Mouse (Mus musculus) liver, embryonic 11.5 days (tissue): ENCODE results near the gene Zbtb3. TPM values are rescaled to one million over a fixed set of nuclear protein-coding genes. Genes with fewer than 3 reads are reported as not detected.
A peak's percentile ranks its signal among the peaks of the same experiment; 100 is the strongest.

ENCODE experiments used
- ATAC-seq: fragments of 200-750 bp; cut with Nextera tagmentation; replicated peaks from 2 replicates; pipeline ENCODE4 v1.8.0; 2017; ENCODE audit warnings: moderate number of reproducible peaks, mild to moderate bottlenecking, moderate TSS enrichment, moderate library complexity; ENCODE audit not compliant: low FRiP score
- DNase-seq: peaks from one replicate; pipeline ENCODE4 v3.0.0-alpha.2; 2017; ENCODE audit warnings: low spot score
- H3K27ac ChIP-seq: fragments of 300-500 bp; sonication (generic); 2 replicates; pipeline ENCODE4 v1.5.1; 2014; ENCODE audit warnings: mild to moderate bottlenecking, low read depth, low read length, control low read depth
- H3K27me3 ChIP-seq: fragments of 300-500 bp; sonication (generic); replicated peaks from 2 replicates; pipeline ENCODE4 v1.6.1; 2014; ENCODE audit warnings: low read length, mixed read lengths; ENCODE audit not compliant: control insufficient read depth, insufficient read depth
- H3K36me3 ChIP-seq: fragments of 300-500 bp; sonication (generic); 2 replicates; pipeline ENCODE4 v1.6.1; 2014; ENCODE audit warnings: mild to moderate bottlenecking, low read length, moderate library complexity, mixed read lengths; ENCODE audit not compliant: control insufficient read depth, insufficient read depth
- H3K4me1 ChIP-seq: fragments of 300-500 bp; sonication (generic); replicated peaks from 2 replicates; pipeline ENCODE4 v1.6.1; 2014; ENCODE audit warnings: low read length, mixed read lengths; ENCODE audit not compliant: control insufficient read depth, insufficient read depth
- H3K4me2 ChIP-seq: fragments of 300-500 bp; sonication (generic); 2 replicates; pipeline ENCODE4 v1.6.1; 2014; ENCODE audit warnings: mild to moderate bottlenecking, control low read depth, moderate library complexity
- H3K4me3 ChIP-seq: fragments of 300-500 bp; sonication (generic); 2 replicates; pipeline ENCODE4 v1.5.1; 2014; ENCODE audit warnings: low read depth, low read length, control low read depth
- H3K9ac ChIP-seq: fragments of 300-500 bp; sonication (generic); 2 replicates; pipeline ENCODE4 v1.6.1; 2014; ENCODE audit warnings: low read depth, low read length, control low read depth
- H3K9me3 ChIP-seq: fragments of 300-500 bp; sonication (generic); 2 replicates; pipeline ENCODE4 v1.6.1; 2016; ENCODE audit warnings: low read length, inconsistent platforms, mixed read lengths; ENCODE audit not compliant: control insufficient read depth
- WGBS: fragments of 180-500 bp; shearing (Covaris S2); extraction: QIAGEN DNeasy Blood & Tissue Kit; methylation state at CpG from one replicate; pipeline ENCODE4 v1.1.7; 2014; 5-methylcytosine and 5-hydroxymethylcytosine counted together
- polyA plus RNA-seq: library from polyadenylated mRNA; unstranded; fragments of >200 nt; fragmentation: Nextera tagmentation; extraction: Ambion mirVana; gene quantifications from 2 replicates; pipeline ENCODE4 v1.2.1, GENCODE M21; 2014

Zbtb3 gene
- polyA plus RNA-seq, 1 experiment from 2014 or later = 3.2 TPM

- no peaks in the 10 kb centered on the region for H3K9me3 ChIP-seq
- H3K27ac ChIP-seq = peak overlapping the region; percentile 98
- DNase-seq = no peak
- no peak for ATAC-seq
- no peaks in the 10 kb centered on the region for H3K27me3 ChIP-seq
- H3K4me1 ChIP-seq = peaks cover 20% of the 10 kb centered on the region
- peak overlapping the region; percentile 85 for H3K9ac ChIP-seq
- H3K4me3 ChIP-seq = peak overlapping the region; percentile 100
- 18% methylated on average over 14 of the region's 14 CpGs for WGBS
- H3K4me2 ChIP-seq = peak overlapping the region; percentile 93
- peaks cover 25% of the 10 kb centered on the region for H3K36me3 ChIP-seq
These were observed 16.0 kb downstream of the Zbtb3 start for GRCm38 (mm10) chr19:8818301-8818798.

GRCm38 (mm10) chr19:8818801-8819595 is 16.6 kb downstream of the Zbtb3 start, which contains the start of gene Ttc9c:
TSS of gene Ttc9c (minus strand) at chr19:8819333.
- peak within 1 kb of the TSS; percentile 93 for H3K4me2 ChIP-seq
- peaks cover 26% of the 10 kb centered on the region for H3K36me3 ChIP-seq
- peak within 1 kb of the TSS; percentile 100 for H3K4me3 ChIP-seq
- H3K27me3 ChIP-seq = no peaks in the 10 kb centered on the region
- ATAC-seq (peak; percentile 85), DNase-seq (peak; percentile 92)
- no peaks in the 10 kb centered on the region for H3K9me3 ChIP-seq
- peaks cover 21% of the 10 kb centered on the region for H3K4me1 ChIP-seq
- peak within 1 kb of the TSS; percentile 98 for H3K27ac ChIP-seq
- H3K9ac ChIP-seq = peak within 1 kb of the TSS; percentile 98
- under 1% methylated on average over 33 of the region's 33 CpGs for WGBS

- Histone ChIP-seq H3K27me3 (no peaks in the 10 kb centered on the region), H3K9ac (peak within 1 kb of the TSS; percentile 98), H3K4me1 (peaks cover 21% of the 10 kb centered on the region), H3K36me3 (peaks cover 31% of the 10 kb centered on the region), H3K27ac (peak within 1 kb of the TSS; percentile 98), H3K4me3 (peak within 1 kb of the TSS; percentile 100), H3K9me3 (no peaks in the 10 kb centered on the region), H3K4me2 (peak within 1 kb of the TSS; percentile 93)
- peak; percentile 94 for DNase-seq
- under 1% methylated on average over 81 of the region's 83 CpGs for WGBS
- peak; percentile 93 for ATAC-seq
These were observed 17.5 kb downstream of the Zbtb3 start, which contains the start of gene Hnrnpul2 for GRCm38 (mm10) chr19:8819596-8820423. TSS of gene Hnrnpul2 (plus strand) at chr19:8820010.

GRCm38 (mm10) chr19:8820424-8820956 is 18.1 kb downstream of the Zbtb3 start:
- Histone ChIP-seq H3K9ac (peak overlapping the region; percentile 98), H3K4me3 (peak overlapping the region; percentile 100), H3K4me1 (peaks cover 21% of the 10 kb centered on the region), H3K36me3 (peaks cover 31% of the 10 kb centered on the region), H3K4me2 (peak overlapping the region; percentile 93), H3K27me3 (no peaks in the 10 kb centered on the region), H3K27ac (peak overlapping the region; percentile 98), H3K9me3 (no peaks in the 10 kb centered on the region)
- WGBS = under 1% methylated on average over 48 of the region's 48 CpGs
- ATAC-seq = peak; percentile 48
- DNase-seq = no peak

- H3K4me1 ChIP-seq = peaks cover 21% of the 10 kb centered on the region
- H3K4me2 ChIP-seq = peak overlapping the region; percentile 93
- H3K9ac ChIP-seq = peak overlapping the region; percentile 98
- H3K4me3 ChIP-seq = peak overlapping the region; percentile 100
- H3K36me3 ChIP-seq = peaks cover 33% of the 10 kb centered on the region
- ATAC-seq (no peak), DNase-seq (no peak)
- no peaks in the 10 kb centered on the region for H3K9me3 ChIP-seq
- WGBS = under 1% methylated on average over 7 of the region's 7 CpGs
- H3K27ac ChIP-seq = peak overlapping the region; percentile 98
- no peaks in the 10 kb centered on the region for H3K27me3 ChIP-seq
These were observed 18.8 kb downstream of the Zbtb3 start for GRCm38 (mm10) chr19:8821146-8821545.

GRCm38 (mm10) chr19:8822696-8823095 is 20.3 kb downstream of the Zbtb3 start:
- Histone ChIP-seq H3K4me1 (peaks cover 17% of the 10 kb centered on the region), H3K4me2 (peak overlapping the region; percentile 93), H3K9me3 (no peaks in the 10 kb centered on the region), H3K27ac (no peak overlapping the region), H3K27me3 (no peaks in the 10 kb centered on the region), H3K36me3 (peaks cover 44% of the 10 kb centered on the region), H3K9ac (no peak overlapping the region), H3K4me3 (peak overlapping the region; percentile 100)
- ATAC-seq = no peak
- 85% methylated on average over 8 of the region's 8 CpGs for WGBS
- no peak for DNase-seq

- Histone ChIP-seq H3K4me2 (no peak within 1 kb of the TSS), H3K9ac (no peak within 1 kb of the TSS), H3K27ac (no peak within 1 kb of the TSS)
These were observed 27.3 kb downstream of the Zbtb3 start, which contains the start of gene AC129217.1 for GRCm38 (mm10) chr19:8829660-8830059. TSS of gene AC129217.1 (plus strand) at chr19:8829773.

GRCm38 (mm10) chr19:8830664-8831063 is 28.3 kb downstream of the Zbtb3 start:
- H3K9me3 ChIP-seq = no peaks in the 10 kb centered on the region
- H3K9ac ChIP-seq = no peak overlapping the region
- DNase-seq = no peak
- H3K4me1 ChIP-seq = no peaks in the 10 kb centered on the region
- no peak for ATAC-seq
- no peak overlapping the region for H3K27ac ChIP-seq
- peaks cover 87% of the 10 kb centered on the region for H3K36me3 ChIP-seq
- no peak overlapping the region for H3K4me2 ChIP-seq
- no peak overlapping the region for H3K4me3 ChIP-seq
- 97% methylated on average over 8 of the region's 8 CpGs for WGBS
- no peaks in the 10 kb centered on the region for H3K27me3 ChIP-seq

More at GRCm38 (mm10) chr19:8829660-8830059, 27.3 kb downstream of the Zbtb3 start, which contains the start of gene AC129217.1:
- no peaks in the 10 kb centered on the region for H3K9me3 ChIP-seq
- no peak within 1 kb of the TSS for H3K4me3 ChIP-seq
- DNase-seq (no peak), ATAC-seq (no peak)
- H3K36me3 ChIP-seq = peaks cover 88% of the 10 kb centered on the region
- H3K4me1 ChIP-seq = no peaks in the 10 kb centered on the region
- WGBS = 73% methylated on average over 8 of the region's 8 CpGs
- H3K27me3 ChIP-seq = no peaks in the 10 kb centered on the region
